Mouse (Mus musculus) liver, postnatal 0 days (tissue): Measurements from ENCODE around the gene Fbxl13.

Experiments used
- CTCF ChIP-seq: sonication (generic); IDR thresholded peaks from 2 replicates; pipeline ENCODE4 v1.5.1; 2016; ENCODE audit warnings: antibody characterized with exemption, low read depth
- EP300 ChIP-seq: IDR thresholded peaks from 2 replicates; pipeline ENCODE4 v1.6.1; 2016; ENCODE audit warnings: antibody characterized with exemption, low read depth, mild to moderate bottlenecking

DNA sequence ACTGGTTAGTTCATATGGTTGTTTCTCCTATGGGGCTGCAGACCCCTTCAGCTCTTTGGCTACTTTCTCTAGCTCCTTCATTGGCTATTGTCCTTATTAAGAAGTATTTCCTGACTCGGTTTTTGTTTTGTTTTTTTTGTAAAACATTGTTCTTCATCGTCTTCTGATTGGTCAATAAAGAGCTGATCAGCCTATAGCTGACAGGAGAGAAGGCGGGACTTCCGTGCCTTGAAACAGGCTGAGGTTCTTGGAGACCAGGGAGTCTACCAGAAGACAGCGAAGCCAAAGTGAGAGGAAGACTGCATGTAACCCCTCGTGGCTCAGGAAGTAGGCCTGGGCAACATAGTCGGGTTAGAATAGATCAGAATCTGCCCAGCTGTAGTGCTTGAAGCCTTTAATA is 57.8 kb downstream of the Fbxl13 start:
- TF ChIP-seq CTCF (no peak), EP300 (no peak)
